ENCODE assay signal across 17 mouse cellular contexts in genomic region chr4:65449171-65449570, GRCm38 (mm10).
A peak's percentile ranks its signal among the peaks of the same experiment; 100 is the strongest.
DNase-seq lines count a peak whose midpoint lies in the region; ATAC-seq lines count a peak whose summit lies in the region.
"Had no signal": no experiment of that assay in that cellular context is flagged by ENCODE, and none has a peak within 500 bp of the region (broad histone marks: within the 10 kb centered on the region; RNA-seq: fewer than 3 reads in every experiment).

No protein-coding gene starts in this region.

- no peak overlapping the region for H3K27ac ChIP-seq in kidney, embryonic 16.5 days (ENCODE audit: low read length)
- H3K27ac ChIP-seq: intestine, embryonic 15.5 days; liver, embryonic 12.5 days; midbrain, embryonic 15.5 days; neural tube, embryonic 12.5 days had no signal

- WGBS in kidney, embryonic 16.5 days: 81% methylated on average over 4 of the region's 4 CpGs

- H3K9ac ChIP-seq in kidney, embryonic 16.5 days (replicated peaks; ENCODE audit: low read length): no peak overlapping the region
- H3K9ac ChIP-seq: intestine, embryonic 15.5 days; liver, embryonic 12.5 days; midbrain, embryonic 15.5 days; neural tube, embryonic 12.5 days had no signal

- no peaks in the 10 kb centered on the region for H3K27me3 ChIP-seq in kidney, embryonic 16.5 days (ENCODE audit: insufficient read depth, low read length)
- H3K27me3 ChIP-seq: intestine, embryonic 15.5 days; liver, embryonic 12.5 days; midbrain, embryonic 15.5 days; neural tube, embryonic 12.5 days had no signal

- no peak overlapping the region for H3K4me2 ChIP-seq in kidney, embryonic 16.5 days (replicated peaks; ENCODE audit: low read depth, low read length)
- H3K4me2 ChIP-seq: intestine, embryonic 15.5 days; liver, embryonic 12.5 days; midbrain, embryonic 15.5 days; neural tube, embryonic 12.5 days had no signal

- no peak overlapping the region for H3K4me3 ChIP-seq in kidney, embryonic 16.5 days (ENCODE audit: low read length)
- H3K4me3 ChIP-seq: intestine, embryonic 15.5 days; liver, embryonic 12.5 days; midbrain, embryonic 15.5 days; neural tube, embryonic 12.5 days had no signal

- DNase-seq in left cerebral cortex, postnatal 10 days (ENCODE audit: extremely low spot score in 1 of 2, low spot score in 2 of 2): peak; percentile 6 to 26
- no peak for DNase-seq in left cerebral cortex, adult 11 months (ENCODE audit: low spot score)
- DNase-seq in testis, postnatal 10 days (ENCODE audit: low spot score): peak; percentile 51
- DNase-seq in testis, postnatal 14 days (ENCODE audit: low spot score): no peak
- DNase-seq in layer of hippocampus, adult 9-11 months: peak; percentile 62
- DNase-seq in right cerebral cortex, postnatal 4 days: peak; percentile 24
- DNase-seq in heart, postnatal 36 days: no peak
- DNase-seq: gastrocnemius, postnatal 10 days; kidney, postnatal 14 days; lung, postnatal 36 days; thymus, postnatal 14 days had no signal

- no peaks in the 10 kb centered on the region for H3K9me3 ChIP-seq in kidney, embryonic 16.5 days (ENCODE audit: low read length)
- H3K9me3 ChIP-seq: intestine, embryonic 15.5 days; liver, embryonic 12.5 days; midbrain, embryonic 15.5 days; neural tube, embryonic 12.5 days had no signal

- intact Hi-C loops in left cerebral cortex, postnatal 10 days (cut with DNase I): no loop called here
- intact Hi-C loops in heart, postnatal 36 days (cut with DNase I): no loop called here

- no peak for ATAC-seq in kidney, embryonic 16.5 days (ENCODE audit: low FRiP score, low TSS enrichment)
- ATAC-seq: CD4-positive, CD25-positive, alpha-beta regulatory T cell, adult 4 months; intestine, embryonic 15.5 days; liver, embryonic 12.5 days; midbrain, embryonic 15.5 days had no signal

- H3K36me3 ChIP-seq in kidney, embryonic 16.5 days (ENCODE audit: insufficient read depth, low read length): no peaks in the 10 kb centered on the region
- H3K36me3 ChIP-seq: intestine, embryonic 15.5 days; liver, embryonic 12.5 days; midbrain, embryonic 15.5 days; neural tube, embryonic 12.5 days had no signal

- H3K4me1 ChIP-seq in kidney, embryonic 16.5 days (ENCODE audit: insufficient read depth, low read length): no peaks in the 10 kb centered on the region
- H3K4me1 ChIP-seq: intestine, embryonic 15.5 days; liver, embryonic 12.5 days; midbrain, embryonic 15.5 days; neural tube, embryonic 12.5 days had no signal

Comparison
In these comparisons a context has a peak if more than half of its experiments do, and no peak if none do; other contexts are left out.
1. DNase-seq: peak in left cerebral cortex, postnatal 10 days (2 of 2), testis, postnatal 10 days (single experiment), layer of hippocampus, adult 9-11 months (single experiment) and right cerebral cortex, postnatal 4 days (single experiment); none in left cerebral cortex, adult 11 months (single experiment), testis, postnatal 14 days (single experiment) and heart, postnatal 36 days (0 of 2).